Mouse (Mus musculus) megakaryocyte-erythroid progenitor cell, adult 5-6 weeks (primary cell): ENCODE data around the gene Khk. TPM values are rescaled to one million over a fixed set of nuclear protein-coding genes. Genes with fewer than 3 reads are reported as not detected.

Source experiments
- ATAC-seq: replicated peaks from 2 replicates; pipeline ENCODE4 v1.8.0; 2016; ENCODE audit warnings: mild to moderate bottlenecking, inconsistent platforms; ENCODE audit not compliant: severe bottlenecking, poor library complexity, low FRiP score, low TSS enrichment
- total RNA-seq, 2 experiments: library from RNA; stranded (forward) in 1 of 2; stranded (reverse) in 1 of 2; fragments of 200-1000, 215-1000 nt in 1 of 2; fragments of >200 nt in 1 of 2; fragmentation: Nextera tagmentation in 1 of 2; gene quantifications; 2 replicates each; pipeline ENCODE4 v1.2.3; 2014 to 2017

Gene Khk
- total RNA-seq, 2 experiments from 2014 or later = 64.4 to 113 TPM

- ATAC-seq = no peak
Observed at GRCm38 (mm10) chr5:30960814-30961213, 39.6 kb downstream of the Khk start.

GRCm38 (mm10) chr5:30961545-30962505, 40.6 kb downstream of the Khk start:
- ATAC-seq = no peak

GRCm38 (mm10) chr5:30963916-30964315, 42.7 kb downstream of the Khk start:
- no peak for ATAC-seq

GRCm38 (mm10) chr5:30966189-30966588, 45.0 kb downstream of the Khk start:
- no peak for ATAC-seq

- no peak for ATAC-seq
Observed at GRCm38 (mm10) chr5:30968416-30968815, 47.2 kb downstream of the Khk start, which contains the start of gene Tcf23. TSS of gene Tcf23 (plus strand) at chr5:30968662.

GRCm38 (mm10) chr5:30969440-30969839, 48.2 kb downstream of the Khk start:
- 0 out of 2 replicates have a peak, but pooled peaks have one; percentile 22 for ATAC-seq

- ATAC-seq = no peak
Observed at GRCm38 (mm10) chr5:30974870-30975656, 53.8 kb downstream of the Khk start.

Other genes starting within 250 kb of the Khk start
- gene Dpysl5, start 209.9 kb upstream of the Khk start, total RNA-seq (2014; fragmentation: Nextera tagmentation) = not detected in 2 replicates
- not detected in 2 replicates for gene Dpysl5, start 209.9 kb upstream of the Khk start, total RNA-seq (2017)
- 0.25 TPM in 1 of 2 replicates, not detected in the other for gene Mapre3, start 106.8 kb upstream of the Khk start, total RNA-seq (2014; fragmentation: Nextera tagmentation)
- not detected in 2 replicates for gene Mapre3, start 106.8 kb upstream of the Khk start, total RNA-seq (2017)
- 24.2 and 42.1 TPM in 2 replicates for gene Tmem214, start 53.4 kb upstream of the Khk start, total RNA-seq (2014; fragmentation: Nextera tagmentation)
- gene Tmem214, start 53.4 kb upstream of the Khk start, total RNA-seq (2017) = 14.1 and 18.1 TPM in 2 replicates
- 13.6 and 29.9 TPM in 2 replicates for gene Agbl5, start 32.7 kb upstream of the Khk start, total RNA-seq (2014; fragmentation: Nextera tagmentation)
- gene Agbl5, start 32.7 kb upstream of the Khk start, total RNA-seq (2017) = 12.1 and 23.3 TPM in 2 replicates
- gene Ost4, start 13.6 kb upstream of the Khk start, total RNA-seq (2014; fragmentation: Nextera tagmentation) = 270 and 300 TPM in 2 replicates
- 278 and 305 TPM in 2 replicates for gene Ost4, start 13.6 kb upstream of the Khk start, total RNA-seq (2017)
- 13.5 and 18.9 TPM in 2 replicates for gene Emilin1, start 8.0 kb upstream of the Khk start, total RNA-seq (2014; fragmentation: Nextera tagmentation)
- gene Emilin1, start 8.0 kb upstream of the Khk start, total RNA-seq (2017) = 5.7 and 10.3 TPM in 2 replicates
- 0.35 TPM in 1 of 2 replicates, not detected in the other for gene Cgref1, start 24.2 kb downstream of the Khk start, total RNA-seq (2014; fragmentation: Nextera tagmentation)
- 0.46 TPM in 1 of 2 replicates, not detected in the other for gene Cgref1, start 24.2 kb downstream of the Khk start, total RNA-seq (2017)
- gene Preb, start 38.9 kb downstream of the Khk start, total RNA-seq (2014; fragmentation: Nextera tagmentation) = 109 and 117 TPM in 2 replicates
- 28.0 and 39.1 TPM in 2 replicates for gene Preb, start 38.9 kb downstream of the Khk start, total RNA-seq (2017)
- gene Tcf23, start 47.2 kb downstream of the Khk start, total RNA-seq (2014; fragmentation: Nextera tagmentation) = not detected in 2 replicates
- not detected in 2 replicates for gene Tcf23, start 47.2 kb downstream of the Khk start, total RNA-seq (2017)
- gene Atraid, start 126.9 kb downstream of the Khk start, total RNA-seq (2014; fragmentation: Nextera tagmentation) = 27.7 and 51.7 TPM in 2 replicates
- gene Atraid, start 126.9 kb downstream of the Khk start, total RNA-seq (2017) = 50.1 and 57.6 TPM in 2 replicates
- gene Slc5a6, start 127.5 kb downstream of the Khk start, total RNA-seq (2014; fragmentation: Nextera tagmentation) = 3.1 and 4.3 TPM in 2 replicates
- gene Slc5a6, start 127.5 kb downstream of the Khk start, total RNA-seq (2017) = 4.1 and 7.1 TPM in 2 replicates
- 124 and 224 TPM in 2 replicates for gene Cad, start 133.3 kb downstream of the Khk start, total RNA-seq (2014; fragmentation: Nextera tagmentation)
- gene Cad, start 133.3 kb downstream of the Khk start, total RNA-seq (2017) = 39.7 and 65.0 TPM in 2 replicates
- not detected in 2 replicates for gene Dnajc5g, start 184.9 kb downstream of the Khk start, total RNA-seq (2014; fragmentation: Nextera tagmentation)
- gene Dnajc5g, start 184.9 kb downstream of the Khk start, total RNA-seq (2017) = not detected in 2 replicates
- gene Slc30a3, start 186.8 kb downstream of the Khk start, total RNA-seq (2014; fragmentation: Nextera tagmentation) = not detected in 2 replicates
- not detected in 2 replicates for gene Slc30a3, start 186.8 kb downstream of the Khk start, total RNA-seq (2017)
- not detected in 2 replicates for gene Trim54, start 195.3 kb downstream of the Khk start, total RNA-seq (2014; fragmentation: Nextera tagmentation)
- not detected in 2 replicates for gene Trim54, start 195.3 kb downstream of the Khk start, total RNA-seq (2017)
- gene Ucn, start 217.4 kb downstream of the Khk start, total RNA-seq (2014; fragmentation: Nextera tagmentation) = not detected in 2 replicates
- gene Ucn, start 217.4 kb downstream of the Khk start, total RNA-seq (2017) = not detected in 2 replicates
- 13.3 and 22.0 TPM in 2 replicates for gene Mpv17, start 232.8 kb downstream of the Khk start, total RNA-seq (2014; fragmentation: Nextera tagmentation)
- gene Mpv17, start 232.8 kb downstream of the Khk start, total RNA-seq (2017) = 30.0 and 40.1 TPM in 2 replicates